Mouse (Mus musculus) hindbrain, embryonic 15.5 days (tissue): ENCODE measurements at regions not wholly inside any gene's neighbourhood (a gene's known extent, or its start where the extent isn't known, plus 50 kb on each side); places are given as distances from the start of the nearest gene placed in this dataset.

Experiments used
- ATAC-seq: fragments of 200-750 bp; cut with Nextera tagmentation; 2 replicates; pipeline ENCODE4 v1.8.0; 2017; ENCODE audit warnings: low read depth, moderate number of reproducible peaks, moderate TSS enrichment; ENCODE audit not compliant: low FRiP score
- H3K27ac ChIP-seq: fragments of 300-500 bp; sonication (generic); replicated peaks from 2 replicates; pipeline ENCODE4 v1.5.1; 2015; ENCODE audit warnings: mild to moderate bottlenecking, inconsistent platforms
- H3K27me3 ChIP-seq: fragments of 300-500 bp; sonication (generic); 2 replicates; pipeline ENCODE4 v1.6.1; 2015; ENCODE audit warnings: control low read depth, inconsistent platforms
- H3K36me3 ChIP-seq: fragments of 300-500 bp; sonication (generic); 2 replicates; pipeline ENCODE4 v1.6.1; 2015; ENCODE audit warnings: control low read depth, inconsistent platforms
- H3K4me1 ChIP-seq: fragments of 300-500 bp; sonication (generic); replicated peaks from 2 replicates; pipeline ENCODE4 v1.6.1; 2015; ENCODE audit warnings: control low read depth, inconsistent platforms
- H3K4me2 ChIP-seq: fragments of 300-500 bp; sonication (generic); 2 replicates; pipeline ENCODE4 v1.6.1; 2015; ENCODE audit warnings: moderate library complexity, mild to moderate bottlenecking, inconsistent platforms
- H3K4me3 ChIP-seq: fragments of 300-500 bp; sonication (generic); 2 replicates; pipeline ENCODE4 v1.5.1; 2015; ENCODE audit warnings: mild to moderate bottlenecking, inconsistent platforms
- H3K9ac ChIP-seq: fragments of 300-500 bp; sonication (generic); 2 replicates; pipeline ENCODE4 v1.6.1; 2015; ENCODE audit warnings: inconsistent platforms
- H3K9me3 ChIP-seq: fragments of 300-500 bp; sonication (generic); 2 replicates; pipeline ENCODE4 v1.6.1; 2016; ENCODE audit warnings: control low read depth, inconsistent platforms
- WGBS: fragments of 180-500 bp; shearing (Covaris S2); methylation state at CpG from one replicate; pipeline ENCODE4 v1.1.7; 2015; 5-methylcytosine and 5-hydroxymethylcytosine counted together

DNA sequence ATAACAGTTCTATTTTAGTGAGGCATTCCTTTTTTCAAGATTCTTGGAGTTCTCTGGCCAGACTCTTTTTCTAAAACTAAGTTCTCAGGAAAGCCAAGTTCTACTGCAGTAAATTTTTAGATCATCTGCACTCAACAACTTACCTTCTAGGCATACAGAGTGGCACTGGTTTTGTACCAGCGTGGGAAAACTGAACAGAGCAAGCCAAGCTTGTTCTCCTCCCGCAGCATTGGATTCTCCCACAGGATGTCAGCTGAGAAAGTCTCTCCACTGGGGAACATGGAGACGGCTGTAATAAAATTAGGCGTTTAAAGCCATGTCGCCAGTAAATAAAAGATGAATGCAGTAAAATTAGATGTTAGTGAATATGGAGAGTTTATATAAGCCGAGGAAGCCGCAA, 124.8 kb upstream of the Gm4301 start:
- no peaks in the 10 kb centered on the region for H3K9me3 ChIP-seq
- H3K27ac ChIP-seq: no peak overlapping the region
- H3K4me2 ChIP-seq: no peak overlapping the region
- no peaks in the 10 kb centered on the region for H3K4me1 ChIP-seq
- no peak for ATAC-seq
- 77% methylated on average over 7 of the region's 7 CpGs for WGBS
- H3K4me3 ChIP-seq: no peak overlapping the region
- H3K27me3 ChIP-seq: no peaks in the 10 kb centered on the region
- no peak overlapping the region for H3K9ac ChIP-seq
- no peaks in the 10 kb centered on the region for H3K36me3 ChIP-seq

GRCm38 (mm10) chr10:100224459-100225097, 110.9 kb upstream of the Gm4301 start:
- Histone ChIP-seq H3K4me3 (no peak overlapping the region), H3K27ac (no peak overlapping the region), H3K27me3 (no peaks in the 10 kb centered on the region), H3K9me3 (no peaks in the 10 kb centered on the region; the same call in 1 of the 2 replicates), H3K4me2 (no peak overlapping the region), H3K36me3 (no peaks in the 10 kb centered on the region), H3K9ac (no peak overlapping the region), H3K4me1 (no peaks in the 10 kb centered on the region)
- no peak for ATAC-seq
- WGBS: 91% methylated on average over 3 of the region's 3 CpGs

GRCm38 (mm10) chr10:100259235-100259900, 76.1 kb upstream of the Gm4301 start:
- Histone ChIP-seq H3K4me3 (no peak overlapping the region), H3K27ac (no peak overlapping the region), H3K4me2 (no peak overlapping the region), H3K36me3 (no peaks in the 10 kb centered on the region), H3K9me3 (no peaks in the 10 kb centered on the region), H3K27me3 (no peaks in the 10 kb centered on the region), H3K9ac (no peak overlapping the region), H3K4me1 (no peaks in the 10 kb centered on the region)
- no peak for ATAC-seq
- 87% methylated on average over 4 of the region's 4 CpGs for WGBS

- Histone ChIP-seq H3K4me2 (no peak overlapping the region), H3K4me1 (no peaks in the 10 kb centered on the region), H3K9ac (no peak overlapping the region), H3K9me3 (no peaks in the 10 kb centered on the region), H3K27me3 (no peaks in the 10 kb centered on the region), H3K36me3 (no peaks in the 10 kb centered on the region), H3K27ac (no peak overlapping the region), H3K4me3 (no peak overlapping the region)
- ATAC-seq: no peak
- WGBS: 54% methylated on average over 2 of the region's 2 CpGs
Measured at GRCm38 (mm10) chr10:100263447-100263846, 72.0 kb upstream of the Gm4301 start.

GRCm38 (mm10) chr10:100264066-100264465, 71.4 kb upstream of the Gm4301 start:
- WGBS: 29% methylated on average over 2 of the region's 2 CpGs
- Histone ChIP-seq H3K9me3 (no peaks in the 10 kb centered on the region), H3K9ac (no peak overlapping the region), H3K36me3 (no peaks in the 10 kb centered on the region), H3K4me1 (no peaks in the 10 kb centered on the region), H3K27me3 (no peaks in the 10 kb centered on the region), H3K4me2 (no peak overlapping the region), H3K4me3 (no peak overlapping the region), H3K27ac (no peak overlapping the region)
- ATAC-seq: no peak

- Histone ChIP-seq H3K36me3 (no peaks in the 10 kb centered on the region), H3K9ac (no peak overlapping the region), H3K27me3 (no peaks in the 10 kb centered on the region), H3K9me3 (no peaks in the 10 kb centered on the region), H3K4me2 (no peak overlapping the region), H3K4me3 (no peak overlapping the region), H3K27ac (no peak overlapping the region), H3K4me1 (no peaks in the 10 kb centered on the region)
- ATAC-seq: no peak
Measured at GRCm38 (mm10) chr10:100282471-100282870, 53.0 kb upstream of the Gm4301 start.
